Mouse (Mus musculus): Measurements from ENCODE around the gene Tex46. TPM values are rescaled to one million over a fixed set of nuclear protein-coding genes. Genes with fewer than 3 reads are reported as not detected.

The Tex46 gene
- polyA plus RNA-seq, 1 experiment, result not detected

DNA sequence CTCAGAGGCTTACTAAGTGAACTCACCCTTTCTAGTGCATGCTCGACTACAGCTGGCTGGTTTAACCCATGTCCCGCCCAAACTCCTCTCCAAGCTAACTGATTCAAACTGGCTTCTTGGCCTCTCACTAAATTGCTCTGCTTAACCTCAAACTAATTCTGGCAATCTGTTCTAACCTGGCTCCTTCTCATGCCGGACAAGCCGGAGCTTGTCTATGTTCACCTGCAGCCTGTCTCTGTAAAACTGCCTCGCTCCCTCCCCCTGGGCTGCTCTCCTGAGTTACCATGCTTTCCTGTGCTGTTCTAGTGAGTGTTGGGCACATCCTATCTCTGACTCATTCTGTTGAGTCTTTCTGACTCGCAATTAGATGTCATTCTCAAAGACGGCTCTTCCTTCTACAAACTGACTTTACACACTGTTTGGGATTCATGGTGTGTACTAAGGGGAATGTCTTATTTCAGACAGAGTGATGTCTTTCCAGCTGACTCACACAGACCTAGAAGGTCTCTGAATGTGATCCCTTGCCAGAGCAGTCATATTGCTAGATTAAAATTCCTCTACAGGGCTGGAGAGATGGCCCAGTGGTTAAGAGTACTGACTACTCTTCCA is 11.9 kb upstream of the Tex46 start:
- peaks cover 10% of the 10 kb centered on the region for H3K4me1 ChIP-seq (ENCODE audit: control insufficient read depth, insufficient read depth, low read length)
- H3K4me3 ChIP-seq (ENCODE audit: insufficient read depth, low read length), result no peak overlapping the region
- TF ChIP-seq POLR2A (IDR thresholded peaks at IDR 0.05; ENCODE audit: extremely low read depth, insufficient read depth, low read length) (no peak), CTCF (IDR thresholded peaks at IDR 0.05; ENCODE audit: extremely low read depth, insufficient read depth, low read length) (no peak)
- no peak overlapping the region for H3K27ac ChIP-seq (ENCODE audit: insufficient read depth, low read length)

- Histone ChIP-seq H3K27ac (ENCODE audit: insufficient read depth, low read length) (no peak overlapping the region), H3K4me1 (ENCODE audit: control insufficient read depth, insufficient read depth, low read length) (peaks cover 6% of the 10 kb centered on the region), H3K4me3 (ENCODE audit: insufficient read depth, low read length) (no peak overlapping the region)
- TF ChIP-seq POLR2A (IDR thresholded peaks at IDR 0.05; ENCODE audit: extremely low read depth, insufficient read depth, low read length), result no peak
- TF ChIP-seq CTCF (IDR thresholded peaks at IDR 0.05; ENCODE audit: extremely low read depth, insufficient read depth, low read length), result no peak
Measured at GRCm38 (mm10) chr4:136599869-136600268, 10.4 kb upstream of the Tex46 start.

DNA sequence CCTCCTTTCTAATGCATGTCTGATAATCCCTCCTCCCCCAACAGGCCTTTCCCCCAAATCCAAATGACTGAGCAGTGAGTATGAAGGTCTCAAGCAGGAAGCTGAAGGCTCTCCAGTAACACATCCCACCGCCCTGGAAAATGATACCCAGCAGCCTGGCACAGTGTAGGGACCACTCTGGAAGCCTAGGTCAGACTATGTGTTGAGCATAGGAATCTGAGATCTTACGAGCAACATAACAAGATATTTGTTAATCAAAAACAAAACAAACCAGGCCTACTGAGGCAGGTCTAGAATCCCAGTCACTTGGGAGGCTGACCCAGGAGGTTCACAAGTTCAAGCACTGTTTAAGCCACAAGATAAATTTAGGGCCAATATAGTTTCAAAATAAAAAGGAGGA is 9.7 kb upstream of the Tex46 start:
- TF ChIP-seq CTCF (IDR thresholded peaks at IDR 0.05; ENCODE audit: extremely low read depth, insufficient read depth, low read length), result no peak
- H3K4me3 ChIP-seq (ENCODE audit: insufficient read depth, low read length), result peak overlapping the region; percentile 87; the same call in 1 of the 2 replicates
- peaks cover 6% of the 10 kb centered on the region for H3K4me1 ChIP-seq (ENCODE audit: control insufficient read depth, insufficient read depth, low read length)
- H3K27ac ChIP-seq (ENCODE audit: insufficient read depth, low read length), result no peak overlapping the region

DNA sequence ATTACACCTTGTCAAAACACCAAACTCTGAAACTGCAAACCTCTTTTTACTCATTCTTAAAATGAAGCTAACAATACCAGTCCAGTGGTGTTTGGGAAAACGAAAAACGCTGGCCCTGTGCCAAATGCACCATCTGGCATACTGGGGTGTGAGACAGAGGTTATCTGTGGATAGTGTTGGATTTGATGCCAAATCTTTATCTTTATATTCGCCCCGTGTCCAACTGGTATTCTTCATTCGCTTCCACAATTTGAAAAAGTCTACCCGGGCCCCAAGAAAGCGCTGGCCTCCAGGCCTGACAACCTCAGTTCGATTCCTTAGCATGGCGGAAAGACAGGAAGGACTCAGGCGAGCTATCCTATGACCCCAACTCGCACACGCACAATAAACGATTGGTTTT is 8.8 kb upstream of the Tex46 start:
- H3K27ac ChIP-seq (ENCODE audit: insufficient read depth, low read length), result no peak overlapping the region
- TF ChIP-seq POLR2A (IDR thresholded peaks at IDR 0.05; ENCODE audit: extremely low read depth, insufficient read depth, low read length) (no peak), CTCF (IDR thresholded peaks at IDR 0.05; ENCODE audit: extremely low read depth, insufficient read depth, low read length) (no peak)

GRCm38 (mm10) chr4:136602018-136602554 is 8.2 kb upstream of the Tex46 start:
- Histone ChIP-seq H3K27ac (ENCODE audit: insufficient read depth, low read length) (peak overlapping the region; percentile 84), H3K4me1 (ENCODE audit: control insufficient read depth, insufficient read depth, low read length) (peaks cover 6% of the 10 kb centered on the region), H3K4me3 (ENCODE audit: insufficient read depth, low read length) (peak overlapping the region; percentile 87)
- TF ChIP-seq POLR2A (IDR thresholded peaks at IDR 0.05; ENCODE audit: extremely low read depth, insufficient read depth, low read length), result no peak
- no peak for TF ChIP-seq CTCF (IDR thresholded peaks at IDR 0.05; ENCODE audit: extremely low read depth, insufficient read depth, low read length)

More for the DNA sequence above, 8.8 kb upstream of the Tex46 start:
- Histone ChIP-seq H3K4me3 (ENCODE audit: insufficient read depth, low read length) (peak overlapping the region; percentile 87), H3K4me1 (ENCODE audit: control insufficient read depth, insufficient read depth, low read length) (peaks cover 6% of the 10 kb centered on the region)

DNA sequence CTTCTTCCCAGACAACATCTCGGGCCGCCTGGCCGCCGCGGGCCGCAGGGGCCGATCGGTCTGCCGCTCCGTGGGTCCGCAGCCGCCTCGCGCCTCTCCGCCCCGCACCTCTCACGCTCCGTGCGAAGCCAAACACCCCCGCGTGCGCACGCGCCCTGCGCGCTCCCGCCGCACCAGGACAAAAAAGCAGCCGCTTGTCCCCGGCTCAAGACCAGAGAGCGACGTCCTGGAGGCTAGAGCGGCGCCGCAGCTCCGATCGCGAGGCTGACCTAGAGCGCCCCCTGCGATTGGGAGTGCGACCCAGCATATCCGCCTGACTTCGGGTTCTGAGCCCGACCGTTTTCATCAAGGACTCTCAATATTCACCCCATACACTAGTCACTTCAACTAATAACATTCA is 7.7 kb upstream of the Tex46 start, which contains the start of gene Kdm1a:
Gene Kdm1a, minus strand, starts transcription at position 156 of the 400 bp plus-strand sequence.
- H3K4me1 ChIP-seq (ENCODE audit: control insufficient read depth, insufficient read depth, low read length), result peaks cover 4% of the 10 kb centered on the region
- peak within 1 kb of the TSS; percentile 87 for H3K4me3 ChIP-seq (ENCODE audit: insufficient read depth, low read length)
- H3K27ac ChIP-seq (ENCODE audit: insufficient read depth, low read length), result peak within 1 kb of the TSS; percentile 84
- TF ChIP-seq CTCF (IDR thresholded peaks at IDR 0.05; ENCODE audit: extremely low read depth, insufficient read depth, low read length) (peak; percentile 66), POLR2A (IDR thresholded peaks at IDR 0.05; ENCODE audit: extremely low read depth, insufficient read depth, low read length) (peak; percentile 79)

DNA sequence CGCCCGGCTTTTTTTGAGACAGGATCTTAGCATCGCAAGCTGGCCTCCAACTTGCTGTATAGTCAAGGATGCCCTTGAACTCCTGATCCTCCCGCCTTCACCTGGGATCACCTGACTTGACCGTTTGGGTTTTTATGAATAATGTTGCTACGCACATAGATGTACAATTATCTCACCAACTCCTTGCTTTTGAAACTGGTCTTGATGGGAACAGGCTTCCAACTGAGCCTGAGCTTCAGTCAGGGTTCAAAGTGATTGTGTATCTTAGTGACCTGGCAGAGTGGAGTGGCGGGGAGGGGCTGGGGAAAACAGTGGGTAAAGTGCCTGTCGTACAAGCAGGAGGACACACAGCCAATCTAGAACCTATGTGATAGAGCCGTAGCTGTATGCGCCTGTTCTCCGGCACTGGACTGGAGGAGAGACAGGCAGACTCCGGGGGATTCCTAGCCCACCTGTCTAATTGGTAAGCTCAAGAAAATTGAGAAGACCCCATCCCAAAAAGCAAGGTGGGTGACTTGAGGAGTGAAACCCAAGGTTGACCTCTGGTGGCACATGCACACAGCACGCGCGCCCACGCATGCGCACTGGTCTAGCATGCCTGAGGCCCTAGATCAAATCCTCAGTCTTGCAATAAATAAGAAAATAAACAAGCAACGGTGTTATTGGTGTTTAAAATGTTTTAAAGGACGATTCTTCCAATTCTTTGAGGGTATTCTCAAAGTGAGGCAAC is 4.3 kb upstream of the Tex46 start:
- no peak overlapping the region for H3K27ac ChIP-seq (ENCODE audit: insufficient read depth, low read length)
- no peak overlapping the region for H3K4me3 ChIP-seq (ENCODE audit: insufficient read depth, low read length)
- no peak for TF ChIP-seq CTCF (IDR thresholded peaks at IDR 0.05; ENCODE audit: extremely low read depth, insufficient read depth, low read length)
- TF ChIP-seq POLR2A (IDR thresholded peaks at IDR 0.05; ENCODE audit: extremely low read depth, insufficient read depth, low read length), result no peak
- no peaks in the 10 kb centered on the region for H3K4me1 ChIP-seq (ENCODE audit: control insufficient read depth, insufficient read depth, low read length)

- Histone ChIP-seq H3K27ac (ENCODE audit: insufficient read depth, low read length) (no peak overlapping the region), H3K4me1 (ENCODE audit: control insufficient read depth, insufficient read depth, low read length) (no peaks in the 10 kb centered on the region), H3K4me3 (ENCODE audit: insufficient read depth, low read length) (no peak overlapping the region)
- no peak for TF ChIP-seq POLR2A (IDR thresholded peaks at IDR 0.05; ENCODE audit: extremely low read depth, insufficient read depth, low read length)
- TF ChIP-seq CTCF (IDR thresholded peaks at IDR 0.05; ENCODE audit: extremely low read depth, insufficient read depth, low read length), result no peak
Measured at GRCm38 (mm10) chr4:136613657-136614056, 3.4 kb downstream of the Tex46 start.

DNA sequence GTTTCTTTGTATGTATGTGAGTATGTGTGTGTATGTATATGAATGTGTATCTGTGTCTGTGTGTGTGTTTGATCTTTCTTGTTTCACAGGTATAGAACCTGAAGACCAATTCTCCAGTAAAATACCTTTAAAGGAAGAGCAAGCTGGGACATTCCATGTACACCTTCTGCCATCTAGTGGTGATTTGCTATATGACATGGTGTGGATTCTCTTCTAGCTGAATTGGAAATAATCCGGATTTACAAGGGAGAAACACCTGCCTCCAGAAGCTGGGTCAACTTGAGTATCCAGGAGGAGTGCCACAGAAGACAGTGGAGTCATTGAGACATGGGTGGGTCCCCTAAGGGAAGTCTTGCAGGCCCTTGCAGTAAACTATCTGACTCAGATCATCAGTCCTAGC is 11.1 kb downstream of the Tex46 start:
- Histone ChIP-seq H3K27ac (ENCODE audit: insufficient read depth, low read length) (no peak overlapping the region), H3K4me3 (ENCODE audit: insufficient read depth, low read length) (no peak overlapping the region), H3K4me1 (ENCODE audit: control insufficient read depth, insufficient read depth, low read length) (no peaks in the 10 kb centered on the region)
- TF ChIP-seq POLR2A (IDR thresholded peaks at IDR 0.05; ENCODE audit: extremely low read depth, insufficient read depth, low read length) (no peak), CTCF (IDR thresholded peaks at IDR 0.05; ENCODE audit: extremely low read depth, insufficient read depth, low read length) (peak; percentile 62)

GRCm38 (mm10) chr4:136621956-136622355 is 11.7 kb downstream of the Tex46 start:
- TF ChIP-seq CTCF (IDR thresholded peaks at IDR 0.05; ENCODE audit: extremely low read depth, insufficient read depth, low read length) (no peak), POLR2A (IDR thresholded peaks at IDR 0.05; ENCODE audit: extremely low read depth, insufficient read depth, low read length) (no peak)

More at GRCm38 (mm10) chr4:136621956-136622355, 11.7 kb downstream of the Tex46 start:
- no peak overlapping the region for H3K4me3 ChIP-seq (ENCODE audit: insufficient read depth, low read length)
- H3K4me1 ChIP-seq (ENCODE audit: control insufficient read depth, insufficient read depth, low read length), result no peaks in the 10 kb centered on the region
- no peak overlapping the region for H3K27ac ChIP-seq (ENCODE audit: insufficient read depth, low read length)

Data from cortical plate, adult 2 months (tissue).